Mouse (Mus musculus) MEL (cell line): ENCODE measurements around the gene Gm21969. TPM values are rescaled to one million over a fixed set of nuclear protein-coding genes. Genes with fewer than 3 reads are reported as not detected.
A peak's percentile ranks its signal among the peaks of the same experiment; 100 is the strongest.

Experiments used
- DNase-seq: peaks from one replicate; pipeline ENCODE4 v3.0.0; 2011; ENCODE audit warnings: low read depth, low spot score
- H3K27ac ChIP-seq: 2 replicates; pipeline ENCODE4 v1.5.1; 2012; ENCODE audit warnings: low read depth, mild to moderate bottlenecking, control low read depth, low read length, moderate library complexity; ENCODE audit not compliant: control insufficient read depth
- H3K27me3 ChIP-seq, 2 experiments: fragments of 150-350 bp in 1 of 2; sonication (generic) in 1 of 2; 2 replicates each; pipeline ENCODE4 v1.6.1; 2012; ENCODE audit warnings: low read length in 2 of 2, mild to moderate bottlenecking in 2 of 2, improper control_type of control experiment in 1 of 2, moderate library complexity in 1 of 2; ENCODE audit not compliant: insufficient read depth in 2 of 2, control insufficient read depth in 1 of 2
- H3K36me3 ChIP-seq, 2 experiments: 2 replicates each; pipeline ENCODE4 v1.6.1; 2012 to 2014; ENCODE audit warnings: low read length in 2 of 2, improper control_type of control experiment in 1 of 2, inconsistent platforms in 1 of 2, mild to moderate bottlenecking in 1 of 2; ENCODE audit not compliant: insufficient read depth in 2 of 2, control insufficient read depth in 1 of 2
- H3K4me1 ChIP-seq, 2 experiments: fragments of 150-350 bp in 1 of 2; sonication (generic) in 1 of 2; 2 replicates each; pipeline ENCODE4 v1.6.1; 2012; ENCODE audit warnings: low read length in 2 of 2, improper control_type of control experiment in 1 of 2, mild to moderate bottlenecking in 1 of 2; ENCODE audit not compliant: insufficient read depth in 2 of 2, control insufficient read depth in 1 of 2
- H3K4me3 ChIP-seq, 2 experiments: fragments of 150-350 bp in 1 of 2; sonication (generic) in 1 of 2; 2 replicates each; pipeline ENCODE4 v1.5.1; 2012; ENCODE audit warnings: low read depth in 2 of 2, low read length in 2 of 2, mild to moderate bottlenecking in 2 of 2, moderate library complexity in 2 of 2, control low read depth in 1 of 2, improper control_type of control experiment in 1 of 2; ENCODE audit not compliant: control insufficient read depth in 1 of 2, insufficient read depth in 1 of 2
- H3K79me2 ChIP-seq: 2 replicates; pipeline ENCODE4 v1.6.1; 2012; ENCODE audit warnings: mild to moderate bottlenecking, low read length, moderate library complexity; ENCODE audit not compliant: control insufficient read depth, poor library complexity, insufficient read depth
- H3K9ac ChIP-seq: 2 replicates; pipeline ENCODE4 v1.6.1; 2012; ENCODE audit warnings: low read depth, mild to moderate bottlenecking, control low read depth, low read length, moderate library complexity; ENCODE audit not compliant: control insufficient read depth, poor library complexity, severe bottlenecking
- H3K9me3 ChIP-seq: fragments of 150-350 bp; sonication (generic); replicated peaks from 2 replicates; pipeline ENCODE4 v1.6.1; 2012; ENCODE audit warnings: mild to moderate bottlenecking, low read length, improper control_type of control experiment, moderate library complexity; ENCODE audit not compliant: insufficient read depth
- BHLHE40 ChIP-seq: IDR thresholded peaks from 2 replicates; pipeline ENCODE4 v1.6.1; 2012; ENCODE audit warnings: low read depth, mild to moderate bottlenecking, inconsistent platforms, low read length, improper control_type of control experiment, borderline replicate concordance
- CHD1 ChIP-seq: IDR thresholded peaks from 2 replicates; pipeline ENCODE4 v1.6.1; 2012; ENCODE audit warnings: low read depth, mild to moderate bottlenecking, inconsistent platforms, low read length, improper control_type of control experiment
- CTCF ChIP-seq, 3 experiments: IDR thresholded peaks in 2 of 3; conservative IDR thresholded peaks in 1 of 3; 2 replicates each; pipeline ENCODE4 v1.5.1; 2011 to 2012; ENCODE audit warnings: low read length in 3 of 3, low read depth in 2 of 3, mild to moderate bottlenecking in 2 of 3, improper control_type of control experiment in 1 of 3, inconsistent platforms in 1 of 3, mixed read lengths in 1 of 3, moderate library complexity in 1 of 3; ENCODE audit not compliant: control insufficient read depth in 1 of 3, insufficient read depth in 1 of 3, poor library complexity in 1 of 3, severe bottlenecking in 1 of 3
- E2F4 ChIP-seq: IDR thresholded peaks from 2 replicates; pipeline ENCODE4 v1.6.1; 2011; ENCODE audit warnings: low read depth, low read length, improper control_type of control experiment, borderline replicate concordance
- GABPA ChIP-seq: IDR thresholded peaks from 2 replicates; pipeline ENCODE4 v1.6.1; 2012; ENCODE audit warnings: low read depth, mild to moderate bottlenecking, inconsistent platforms, low read length, improper control_type of control experiment, moderate library complexity
- GATA1 ChIP-seq: IDR thresholded peaks from 2 replicates; pipeline ENCODE4 v1.6.1; 2011; ENCODE audit warnings: low read depth, low read length, improper control_type of control experiment
- HCFC1 ChIP-seq: IDR thresholded peaks from 2 replicates; pipeline ENCODE4 v1.6.1; 2012; ENCODE audit warnings: low read depth, mild to moderate bottlenecking, inconsistent platforms, low read length, improper control_type of control experiment, moderate library complexity
- JUND ChIP-seq: IDR thresholded peaks from 2 replicates; pipeline ENCODE4 v1.6.1; 2011; ENCODE audit warnings: low read depth, mild to moderate bottlenecking, improper control_type of control experiment, low read length
- KAT2A ChIP-seq: conservative IDR thresholded peaks from 2 replicates; pipeline ENCODE4 v1.6.1; 2012; ENCODE audit warnings: low read depth, low read length, improper control_type of control experiment, inconsistent platforms
- MAFK ChIP-seq: IDR thresholded peaks from 2 replicates; pipeline ENCODE4 v1.6.1; 2011; ENCODE audit warnings: low read depth, mild to moderate bottlenecking, low read length, improper control_type of control experiment, borderline replicate concordance
- MAX ChIP-seq: IDR thresholded peaks from 2 replicates; pipeline ENCODE4 v1.6.1; 2011; ENCODE audit warnings: low read length, improper control_type of control experiment
- MAZ ChIP-seq: IDR thresholded peaks from 2 replicates; pipeline ENCODE4 v1.6.1; 2012; ENCODE audit warnings: low read depth, mild to moderate bottlenecking, inconsistent platforms, low read length, improper control_type of control experiment
- MYC ChIP-seq: IDR thresholded peaks from 2 replicates; pipeline ENCODE4 v1.6.1; 2011; ENCODE audit warnings: low read depth, mild to moderate bottlenecking, low read length, improper control_type of control experiment, moderate library complexity
- NELFE ChIP-seq: IDR thresholded peaks from 2 replicates; pipeline ENCODE4 v1.6.1; 2011; ENCODE audit warnings: low read depth, low read length, improper control_type of control experiment
- POLR2A ChIP-seq, 2 experiments: IDR thresholded peaks; 2 replicates each; pipeline ENCODE4 v1.6.1; 2011 to 2012; ENCODE audit warnings: low read length in 2 of 2, mild to moderate bottlenecking in 2 of 2, control low read depth in 1 of 2, improper control_type of control experiment in 1 of 2, low read depth in 1 of 2, moderate library complexity in 1 of 2; ENCODE audit not compliant: control insufficient read depth in 1 of 2, insufficient read depth in 1 of 2, poor library complexity in 1 of 2
- POLR2AphosphoS2 ChIP-seq: IDR thresholded peaks from 2 replicates; pipeline ENCODE4 v1.6.1; 2011; ENCODE audit warnings: low read length, improper control_type of control experiment
- RAD21 ChIP-seq: IDR thresholded peaks from 2 replicates; pipeline ENCODE4 v1.6.1; 2011; ENCODE audit warnings: mild to moderate bottlenecking, low read depth, low read length, improper control_type of control experiment
- RCOR1 ChIP-seq: IDR thresholded peaks from 2 replicates; pipeline ENCODE4 v1.6.1; 2012; ENCODE audit warnings: low read depth, mild to moderate bottlenecking, inconsistent platforms, low read length, improper control_type of control experiment
- SMC3 ChIP-seq: IDR thresholded peaks from 2 replicates; pipeline ENCODE4 v1.6.1; 2011; ENCODE audit warnings: low read depth, low read length, improper control_type of control experiment
- TAL1 ChIP-seq: IDR thresholded peaks from 2 replicates; pipeline ENCODE4 v1.6.1; 2012; ENCODE audit warnings: mild to moderate bottlenecking, inconsistent platforms, low read length, moderate library complexity, mixed read lengths
- TBP ChIP-seq: IDR thresholded peaks from 2 replicates; pipeline ENCODE4 v1.8.0; 2011; ENCODE audit warnings: low read depth, low read length, improper control_type of control experiment
- ZMIZ1 ChIP-seq: IDR thresholded peaks from 2 replicates; pipeline ENCODE4 v1.6.1; 2012; ENCODE audit warnings: low read depth, mild to moderate bottlenecking, inconsistent platforms, low read length, improper control_type of control experiment, moderate library complexity
- polyA plus RNA-seq, 2 experiments: library from polyadenylated mRNA; stranded (reverse) in 1 of 2; unstranded in 1 of 2; fragments of >175 nt in 1 of 2; fragments of >200 nt in 1 of 2; gene quantifications; 2 replicates each; pipeline versions ENCODE4 v1.2.1 to v1.2.4; 2012; ENCODE audit warnings: low replicate concordance in 2 of 2, low read depth in 1 of 2; ENCODE audit not compliant: insufficient read length in 2 of 2, insufficient read depth in 1 of 2, missing spikeins in 1 of 2
- total RNA-seq: library from RNA; depleted of rRNA; stranded (reverse); fragments of 300-350 nt; gene quantifications from 2 replicates; pipeline ENCODE4 v1.2.3, GENCODE M21; 2012; rRNA removed

The Gm21969 gene
- not detected in 2 replicates for total RNA-seq
- under 1 TPM in 1 of 2 experiments, not detected in 1; 0.03 TPM for polyA plus RNA-seq

GRCm38 (mm10) chr4:139602357-139603244 is at the start of gene Gm21969:
Gm21969 (plus strand) TSS chr4:139603186.
- no peak within 1 kb of the TSS for H3K4me3 ChIP-seq
- no peaks in the 10 kb centered on the region for H3K79me2 ChIP-seq
- H3K9ac ChIP-seq: no peak within 1 kb of the TSS
- peak; percentile 60 for DNase-seq
- no peak within 1 kb of the TSS for H3K27ac ChIP-seq
- no peaks in the 10 kb centered on the region for H3K36me3 ChIP-seq
- no peaks in the 10 kb centered on the region for H3K4me1 ChIP-seq
- peak; percentile 54 to 91 (median 56) for TF ChIP-seq CTCF (IDR thresholded peaks at IDR 0.05 in 2 of 3, conservative IDR thresholded peaks at IDR 0.05 in 1 of 3; ENCODE audit: control insufficient read depth in 1 of 3, insufficient read depth in 1 of 3, low read depth in 2 of 3, low read length in 3 of 3, poor library complexity in 1 of 3, severe bottlenecking in 1 of 3)
- TF ChIP-seq GATA1: 0 out of 2 replicates have a peak, but pooled peaks have one; percentile 6
- TF ChIP-seq SMC3: peak; percentile 35; the same call in 1 of the 2 replicates
- TF ChIP-seq ZMIZ1: no peak
- no peak for TF ChIP-seq BHLHE40
- no peaks in the 10 kb centered on the region for H3K27me3 ChIP-seq
- no peaks in the 10 kb centered on the region for H3K9me3 ChIP-seq

GRCm38 (mm10) chr4:139555235-139555634 is 47.8 kb upstream of the Gm21969 start:
- H3K36me3 ChIP-seq: peaks cover 0 to 3% of the 10 kb centered on the region in 2 experiments; a peak in 1 of 4 replicates
- H3K4me3 ChIP-seq: no peak overlapping the region
- H3K9ac ChIP-seq: no peak overlapping the region
- H3K9me3 ChIP-seq: no peaks in the 10 kb centered on the region
- H3K79me2 ChIP-seq: no peaks in the 10 kb centered on the region
- H3K27me3 ChIP-seq: no peaks in the 10 kb centered on the region
- DNase-seq: no peak
- TF ChIP-seq TBP: no peak
- TF ChIP-seq MAX: no peak
- TF ChIP-seq GATA1: no peak
- no peak for TF ChIP-seq GABPA
- no peak for TF ChIP-seq BHLHE40
- no peak for TF ChIP-seq JUND
- no peak for TF ChIP-seq RCOR1
- no peak for TF ChIP-seq RAD21
- no peak for TF ChIP-seq MAFK
- TF ChIP-seq ZMIZ1: no peak
- no peak for TF ChIP-seq POLR2A (IDR thresholded peaks at IDR 0.05; ENCODE audit: control insufficient read depth in 1 of 2, insufficient read depth in 1 of 2, low read depth in 1 of 2, low read length in 2 of 2, poor library complexity in 1 of 2)
- no peak for TF ChIP-seq MYC
- no peak for TF ChIP-seq MAZ
- TF ChIP-seq NELFE: no peak
- no peak for TF ChIP-seq CHD1
- no peak for TF ChIP-seq POLR2AphosphoS2
- no peak for TF ChIP-seq E2F4
- no peak for TF ChIP-seq HCFC1
- TF ChIP-seq KAT2A: no peak
- TF ChIP-seq TAL1: no peak
- no peak overlapping the region for H3K27ac ChIP-seq
- peaks cover 0 to 7% of the 10 kb centered on the region in 2 experiments; a peak in 1 of 4 replicates for H3K4me1 ChIP-seq
